Mouse (Mus musculus) heart, embryonic 10.5 days (tissue): ENCODE measurements around the gene Dcaf8. TPM values are rescaled to one million over a fixed set of nuclear protein-coding genes. Genes with fewer than 3 reads are reported as not detected.
"Not testable (repeated sequence)": the region's sequence is repeated elsewhere in the genome, so short reads cannot be mapped to it uniquely, and the experiment has no call there.

Source experiments
- DNase-seq: peaks from one replicate; pipeline ENCODE4 v3.0.0-alpha.2; 2017; ENCODE audit warnings: low spot score
- H3K27ac ChIP-seq: fragments of 300-500 bp; sonication (generic); 2 replicates; pipeline ENCODE4 v1.5.1; 2016; ENCODE audit warnings: mild to moderate bottlenecking
- H3K27me3 ChIP-seq: fragments of 300-500 bp; sonication (generic); 2 replicates; pipeline ENCODE4 v1.6.1; 2016; ENCODE audit warnings: mild to moderate bottlenecking; ENCODE audit not compliant: poor library complexity, insufficient read depth, severe bottlenecking
- H3K36me3 ChIP-seq: fragments of 300-500 bp; sonication (generic); 2 replicates; pipeline ENCODE4 v1.6.1; 2016; ENCODE audit warnings: mild to moderate bottlenecking, moderate library complexity
- H3K4me1 ChIP-seq: fragments of 300-500 bp; sonication (generic); 2 replicates; pipeline ENCODE4 v1.6.1; 2016; ENCODE audit warnings: mild to moderate bottlenecking
- H3K4me3 ChIP-seq: fragments of 300-500 bp; sonication (generic); 2 replicates; pipeline ENCODE4 v1.5.1; 2016; ENCODE audit warnings: mild to moderate bottlenecking, moderate library complexity
- H3K9me3 ChIP-seq: fragments of 300-500 bp; sonication (generic); 2 replicates; pipeline ENCODE4 v1.6.1; 2016; ENCODE audit warnings: mild to moderate bottlenecking, moderate library complexity
- WGBS: fragments of 180-500 bp; shearing (Covaris S2); methylation state at CpG from one replicate; pipeline ENCODE4 v1.1.7; 2016; 5-methylcytosine and 5-hydroxymethylcytosine counted together
- polyA plus RNA-seq: library from polyadenylated mRNA; unstranded; fragments of >200 nt; fragmentation: Nextera tagmentation; extraction: Ambion mirVana; gene quantifications from 2 replicates; pipeline ENCODE4 v1.2.1, GENCODE M21; 2016

Dcaf8 gene
- polyA plus RNA-seq, 1 experiment from 2014 or later, result 110 TPM

DNA sequence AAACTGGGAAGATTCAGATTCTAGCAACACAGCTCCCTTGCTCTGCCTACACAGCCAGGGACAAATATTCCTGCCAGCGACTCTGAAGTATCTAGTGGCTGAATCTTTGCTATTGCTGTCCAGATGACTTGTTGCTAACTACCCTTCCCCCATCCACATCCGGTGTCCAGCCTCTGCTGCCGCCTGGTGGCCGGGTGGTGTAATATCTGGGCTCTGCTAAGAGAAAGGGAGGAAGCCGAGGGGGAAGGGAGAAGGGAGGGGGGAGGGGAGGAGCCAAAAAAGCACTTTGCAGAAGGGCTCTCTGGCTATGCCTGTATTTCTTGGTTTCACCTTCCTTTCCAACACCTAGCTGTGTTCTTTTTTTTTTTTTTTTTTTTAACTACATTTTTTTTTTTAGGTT lies 69.3 kb downstream of the Dcaf8 start:
- peaks cover 29% of the 10 kb centered on the region for H3K36me3 ChIP-seq
- 0% methylated on average over 5 of the region's 5 CpGs for WGBS
- peak; percentile 96 for DNase-seq
- H3K27me3 ChIP-seq, result no peaks in the 10 kb centered on the region
- H3K4me3 ChIP-seq, result peak overlapping the region; percentile 51
- H3K27ac ChIP-seq, result peak overlapping the region; percentile 93
- peaks cover 66% of the 10 kb centered on the region for H3K4me1 ChIP-seq
- H3K9me3 ChIP-seq, result no peaks in the 10 kb centered on the region

DNA sequence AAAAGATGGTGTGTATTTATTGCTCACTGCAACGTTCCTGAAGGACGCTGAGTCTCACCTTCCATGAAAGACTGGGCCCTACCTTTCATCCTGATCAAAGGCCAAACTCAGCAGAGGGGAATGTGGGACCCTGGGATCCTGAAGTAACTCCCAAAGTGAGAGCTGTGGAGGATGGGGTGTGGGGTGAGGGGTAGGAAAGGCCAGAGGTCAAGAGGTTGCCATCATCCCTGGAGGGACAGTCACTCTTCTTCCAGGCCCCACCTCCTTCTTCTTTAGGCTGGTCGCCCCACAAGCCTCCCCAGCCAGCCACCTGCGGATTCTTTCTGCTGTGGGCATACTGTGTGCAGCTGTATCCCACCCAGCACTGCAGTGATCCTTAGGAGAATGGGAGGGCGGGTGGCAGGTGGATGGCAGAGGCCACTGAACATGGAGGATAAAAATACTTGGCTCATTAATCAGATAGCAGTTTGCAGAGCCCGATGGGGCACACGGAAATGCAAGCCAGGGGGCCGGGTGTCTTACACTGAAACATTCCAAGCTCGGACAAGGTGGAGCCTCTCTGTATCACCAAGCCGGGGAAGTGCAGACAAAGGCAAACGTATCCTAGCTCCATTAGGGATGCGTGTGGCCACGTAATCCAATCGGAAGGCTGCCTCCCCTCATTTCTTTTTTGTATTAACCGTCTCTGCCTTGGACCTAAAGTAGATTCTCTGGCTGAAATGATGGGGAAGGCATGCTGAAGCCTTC lies 70.5 kb downstream of the Dcaf8 start:
- peak overlapping the region; percentile 90 for H3K27ac ChIP-seq
- peaks cover 18% of the 10 kb centered on the region for H3K36me3 ChIP-seq
- no peaks in the 10 kb centered on the region for H3K27me3 ChIP-seq
- H3K9me3 ChIP-seq, result no peaks in the 10 kb centered on the region
- WGBS, result 45% methylated on average over 15 of the region's 15 CpGs
- DNase-seq, result no peak
- H3K4me1 ChIP-seq, result peaks cover 71% of the 10 kb centered on the region
- H3K4me3 ChIP-seq, result peak overlapping the region; percentile 41

DNA sequence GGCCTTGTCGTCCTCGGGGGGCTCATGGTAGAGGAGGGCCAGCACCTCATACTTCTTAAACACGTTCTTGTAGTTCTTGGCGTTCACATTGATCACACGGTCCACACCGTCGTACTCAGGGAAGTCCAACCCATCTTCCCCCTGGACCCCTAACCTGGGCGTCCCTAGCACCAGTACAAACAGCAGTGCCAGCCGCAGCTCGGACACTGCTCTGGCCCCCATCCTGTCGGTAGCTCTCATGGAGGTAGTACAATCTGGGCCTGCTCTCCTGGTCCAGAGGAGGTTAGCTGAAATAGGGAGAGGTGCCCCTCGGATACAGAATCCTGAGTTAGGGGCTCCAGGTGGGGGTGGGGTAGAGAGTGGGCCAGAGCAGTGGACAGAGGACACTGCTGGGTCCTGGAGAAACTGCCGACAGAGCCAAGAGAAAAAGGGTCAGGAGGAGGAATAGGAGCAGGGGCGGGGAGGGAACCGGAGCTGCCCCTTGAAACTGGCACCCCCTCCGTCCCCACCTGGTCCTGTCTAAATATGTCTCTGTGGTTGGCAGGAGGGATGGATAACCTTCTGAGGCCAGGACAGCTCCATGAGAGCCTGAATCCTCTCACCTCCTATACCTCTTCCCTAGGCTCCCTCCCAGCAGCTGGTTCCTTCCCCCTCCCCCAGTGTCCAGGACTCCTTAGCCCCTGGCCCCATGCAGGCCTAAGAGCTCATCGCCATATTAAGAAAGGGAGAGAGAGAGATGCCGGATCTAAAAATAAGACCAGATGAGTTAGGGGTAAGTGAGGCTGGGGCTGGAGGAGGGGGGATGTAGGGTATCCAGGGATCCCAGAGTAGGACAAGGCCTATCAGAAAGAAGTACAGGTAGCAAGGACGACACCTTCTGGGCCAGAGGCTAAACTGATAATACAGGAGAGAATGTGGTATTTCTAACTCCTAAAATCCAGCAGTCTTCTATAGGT lies 71.8 kb downstream of the Dcaf8 start, which contains the start of gene Casq1:
Casq1 (minus strand) TSS at position 418 of the 956 bp plus-strand sequence.
- 55% methylated on average over 19 of the region's 19 CpGs for WGBS
- Histone ChIP-seq H3K27ac (peak within 1 kb of the TSS; percentile 90), H3K4me1 (peaks cover 73% of the 10 kb centered on the region), H3K27me3 (no peaks in the 10 kb centered on the region), H3K9me3 (no peaks in the 10 kb centered on the region), H3K4me3 (peak within 1 kb of the TSS; percentile 41), H3K36me3 (peaks cover 11% of the 10 kb centered on the region; the same call in 1 of the 2 replicates)
- DNase-seq, result no peak

DNA sequence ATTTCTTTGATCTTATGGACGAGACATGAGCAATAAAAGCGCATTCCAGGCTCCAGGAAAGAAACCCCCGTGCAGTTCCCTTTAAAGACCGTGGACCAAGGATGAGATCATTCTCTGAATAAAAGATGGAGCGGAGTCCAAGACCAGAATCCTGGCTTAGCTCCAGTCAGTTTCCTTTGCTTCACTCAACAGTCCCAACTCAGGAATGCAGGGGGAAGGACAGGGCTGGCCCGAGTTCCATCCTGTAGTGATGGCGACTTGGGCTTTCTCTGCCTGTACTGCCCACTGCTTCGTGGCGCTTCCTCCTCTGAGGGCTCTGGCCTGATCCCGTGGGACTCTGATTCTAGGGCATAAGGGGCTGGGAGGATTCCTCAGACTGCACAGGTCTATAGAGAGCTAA lies 72.5 kb downstream of the Dcaf8 start:
- no peaks in the 10 kb centered on the region for H3K27me3 ChIP-seq
- peak overlapping the region; percentile 90 for H3K27ac ChIP-seq
- 31% methylated on average over 10 of the region's 10 CpGs for WGBS
- peaks cover 73% of the 10 kb centered on the region for H3K4me1 ChIP-seq
- H3K9me3 ChIP-seq, result no peaks in the 10 kb centered on the region
- DNase-seq, result no peak
- H3K4me3 ChIP-seq, result no peak overlapping the region
- H3K36me3 ChIP-seq, result peaks cover 6% of the 10 kb centered on the region; the same call in 1 of the 2 replicates

DNA sequence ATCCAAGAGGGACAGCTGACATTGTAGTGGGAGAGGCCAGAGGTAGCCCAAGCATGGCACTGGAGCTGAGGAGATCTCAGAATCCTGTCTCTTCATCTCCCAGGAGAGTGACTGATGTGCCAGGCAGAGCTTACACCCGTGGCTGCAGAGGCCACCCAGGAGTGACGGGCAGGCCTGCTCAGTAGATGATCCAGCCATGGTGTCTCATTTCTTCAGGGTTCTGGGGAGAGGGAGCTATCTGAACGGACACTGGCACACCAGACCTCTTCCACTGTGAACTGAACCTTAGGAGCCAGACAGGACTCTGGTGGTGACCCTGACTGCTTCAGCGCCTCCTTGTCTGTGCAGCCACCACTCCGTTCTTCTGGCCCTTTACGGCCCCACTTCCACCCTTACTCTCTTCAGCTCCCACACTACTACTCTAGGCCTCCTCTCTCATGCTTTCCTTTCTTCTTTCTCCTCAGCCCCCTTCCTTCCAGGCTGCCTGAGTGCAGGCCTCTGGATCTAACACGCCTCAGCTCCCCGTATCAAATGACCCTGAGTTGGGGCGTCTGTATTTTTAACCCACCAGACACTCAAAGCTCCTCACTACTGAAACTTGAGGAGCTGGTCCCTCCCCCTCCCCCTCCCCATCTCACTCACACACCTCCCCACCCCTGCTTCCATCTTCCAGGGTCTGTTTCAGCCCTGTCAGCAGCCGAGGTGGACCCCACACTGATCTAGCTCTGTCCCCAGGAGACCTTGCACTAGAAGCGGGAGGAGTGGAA lies 73.6 kb downstream of the Dcaf8 start:
- peak overlapping the region; percentile 27; the same call in 1 of the 2 replicates for H3K4me3 ChIP-seq
- 28% methylated on average over 11 of the region's 11 CpGs for WGBS

DNA sequence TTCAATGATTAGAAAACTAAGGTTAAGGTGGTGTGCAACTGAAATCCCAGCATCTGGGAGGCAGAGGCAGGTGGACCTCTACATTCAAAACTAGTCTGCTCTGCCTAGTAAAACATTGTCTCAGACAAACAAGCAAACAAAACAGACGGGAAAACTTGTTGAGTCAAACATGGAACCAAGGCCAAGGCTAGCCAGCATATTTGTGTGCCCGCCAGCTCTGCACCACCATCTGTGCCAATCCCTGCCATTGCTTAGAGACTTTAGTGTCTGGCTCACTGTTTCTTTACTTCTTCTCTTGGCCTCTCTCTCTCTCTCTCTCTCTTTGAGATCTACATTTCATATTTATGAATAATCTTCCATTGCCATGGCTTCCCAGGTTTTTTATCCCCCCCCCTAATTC lies 80.3 kb downstream of the Dcaf8 start:
- H3K27ac ChIP-seq, result no peak overlapping the region
- H3K27me3 ChIP-seq, result no peaks in the 10 kb centered on the region
- H3K4me3 ChIP-seq, result no peak overlapping the region
- no peaks in the 10 kb centered on the region for H3K9me3 ChIP-seq
- peaks cover 23% of the 10 kb centered on the region for H3K4me1 ChIP-seq
- no peaks in the 10 kb centered on the region for H3K36me3 ChIP-seq
- WGBS, result 85% methylated on average over 2 of the region's 2 CpGs
- DNase-seq, result no peak

More for the DNA sequence above, 73.6 kb downstream of the Dcaf8 start:
- Histone ChIP-seq H3K4me1 (peaks cover 73% of the 10 kb centered on the region), H3K9me3 (no peaks in the 10 kb centered on the region), H3K27ac (peak overlapping the region; percentile 90), H3K36me3 (no peaks in the 10 kb centered on the region), H3K27me3 (no peaks in the 10 kb centered on the region)
- DNase-seq, result no peak

DNA sequence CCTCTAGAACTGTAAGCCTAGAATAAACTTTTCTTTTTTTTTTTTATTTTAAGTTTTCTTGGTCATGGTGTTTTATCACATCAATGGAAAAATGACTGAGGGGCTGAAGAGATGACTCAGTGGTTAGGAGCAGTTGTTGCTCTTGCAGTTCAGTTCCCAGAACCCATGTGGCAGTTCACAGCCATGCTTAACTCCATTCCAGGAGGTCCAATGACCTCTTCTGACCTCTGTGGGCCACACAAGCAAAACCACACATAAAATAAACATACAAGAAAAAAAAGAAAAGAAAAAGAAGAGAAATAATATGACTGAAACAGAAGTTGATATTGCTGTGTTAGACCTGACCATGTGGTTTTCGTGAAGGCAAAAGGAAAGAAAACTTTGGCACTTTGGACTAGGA lies 81.3 kb downstream of the Dcaf8 start:
- Histone ChIP-seq H3K4me3 (no peak overlapping the region), H3K4me1 (peaks cover 18% of the 10 kb centered on the region), H3K27ac (no peak overlapping the region), H3K9me3 (no peaks in the 10 kb centered on the region), H3K27me3 (no peaks in the 10 kb centered on the region), H3K36me3 (no peaks in the 10 kb centered on the region)
- DNase-seq, result no peak
- 87% methylated on average over 1 of the region's 1 CpGs for WGBS

DNA sequence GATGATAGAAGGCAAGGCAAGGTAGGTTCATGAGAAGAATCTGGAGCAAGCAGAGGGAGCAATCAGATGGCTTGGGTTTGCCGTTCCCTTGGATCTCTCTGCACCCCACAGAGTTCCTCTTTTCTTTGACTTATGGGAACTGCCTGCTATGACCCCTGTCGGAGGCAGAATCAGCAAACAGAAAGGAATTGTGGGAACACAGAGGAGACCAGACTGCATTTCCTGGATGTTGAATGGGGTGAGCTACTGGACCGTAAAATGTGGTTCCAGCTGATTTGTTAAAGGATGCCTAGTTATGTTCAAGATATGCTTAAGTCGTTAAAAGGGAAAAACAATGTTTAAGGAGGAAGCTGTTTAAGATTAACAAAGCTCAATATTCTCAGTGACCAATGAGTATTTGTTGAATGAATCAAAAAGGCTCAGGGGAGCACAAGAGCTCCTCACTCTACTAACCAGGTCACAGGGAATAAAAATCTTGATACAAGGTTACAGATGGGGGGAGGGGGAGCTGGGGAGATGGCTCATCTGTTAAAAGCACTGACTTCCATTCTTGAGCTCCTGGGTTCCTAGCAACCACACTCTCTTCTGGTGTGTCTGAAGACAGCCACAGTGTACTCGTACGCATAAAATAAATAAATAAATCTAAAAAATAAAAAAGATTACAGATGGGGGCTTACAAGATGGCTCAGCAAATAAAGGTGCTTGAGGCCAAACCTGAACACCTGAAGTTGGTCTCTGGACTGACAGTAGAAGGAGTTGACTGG lies 93.2 kb downstream of the Dcaf8 start:
- Histone ChIP-seq H3K4me1 (peaks cover 21% of the 10 kb centered on the region; the same call in 1 of the 2 replicates), H3K9me3 (no peaks in the 10 kb centered on the region), H3K27me3 (no peaks in the 10 kb centered on the region), H3K36me3 (no peaks in the 10 kb centered on the region), H3K27ac (peak overlapping the region; percentile 86), H3K4me3 (no peak overlapping the region)
- 69% methylated on average over 6 of the region's 6 CpGs for WGBS
- DNase-seq, result no peak

DNA sequence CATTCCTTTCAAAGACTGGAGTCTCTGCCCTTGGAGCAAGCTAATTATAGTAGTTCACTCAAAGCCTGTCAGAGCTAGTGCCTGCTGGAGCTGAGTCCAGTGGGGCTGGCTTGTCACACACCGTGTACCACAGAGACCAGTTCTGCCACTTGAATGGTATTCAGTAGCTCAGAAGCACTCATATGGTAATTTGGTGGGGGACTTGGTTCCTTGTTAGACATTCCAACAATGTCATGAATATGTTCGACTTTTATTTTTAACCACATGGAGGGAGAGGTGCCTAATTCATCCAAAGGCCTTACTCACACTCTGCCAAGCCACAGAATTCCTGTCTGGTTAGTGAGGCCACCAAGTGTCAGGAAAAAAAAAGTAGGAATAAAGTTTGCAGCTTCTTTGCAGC lies 94.5 kb downstream of the Dcaf8 start:
- Histone ChIP-seq H3K9me3 (no peaks in the 10 kb centered on the region), H3K36me3 (no peaks in the 10 kb centered on the region), H3K27ac (peak overlapping the region; percentile 86), H3K27me3 (no peaks in the 10 kb centered on the region), H3K4me1 (peaks cover 21% of the 10 kb centered on the region; the same call in 1 of the 2 replicates), H3K4me3 (no peak overlapping the region)
- DNase-seq, result peak; percentile 83
- WGBS, result 37% methylated on average over 2 of the region's 2 CpGs

DNA sequence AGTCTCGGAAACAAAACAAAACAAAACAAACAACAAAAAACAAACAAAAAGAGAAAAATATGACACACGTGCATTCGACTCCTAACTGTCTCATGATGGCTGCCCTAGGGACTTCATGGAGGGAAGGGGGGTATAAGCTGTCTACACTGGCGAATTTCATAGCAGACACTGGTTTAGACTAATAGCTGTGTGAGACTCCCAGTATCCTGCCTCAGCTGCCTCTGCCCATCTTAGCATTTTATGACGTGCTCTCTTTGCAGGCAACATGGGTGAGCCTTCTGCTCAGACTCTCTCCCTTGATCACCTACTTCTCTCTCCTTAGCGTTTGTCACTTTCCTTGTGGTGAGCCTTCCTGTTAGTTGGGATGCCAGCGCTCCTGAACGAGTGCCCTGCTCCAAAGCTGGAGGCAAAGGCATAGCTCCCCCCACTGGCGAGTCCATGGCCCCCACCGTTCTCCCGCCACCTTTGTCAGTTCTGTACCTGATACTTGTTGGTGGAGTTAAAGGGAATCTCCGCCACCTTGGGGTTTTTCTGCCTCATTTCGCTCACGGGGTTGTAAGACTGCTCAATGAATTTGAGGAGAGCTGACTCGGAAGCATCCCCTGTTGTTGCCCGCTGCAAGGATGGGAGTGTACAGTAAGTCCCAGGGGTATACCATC lies 95.8 kb downstream of the Dcaf8 start:
- no peaks in the 10 kb centered on the region for H3K36me3 ChIP-seq
- H3K4me3 ChIP-seq, result peak overlapping the region; percentile 40
- no peaks in the 10 kb centered on the region for H3K9me3 ChIP-seq
- 22% methylated on average over 16 of the region's 16 CpGs for WGBS
- peaks cover 21% of the 10 kb centered on the region; the same call in 1 of the 2 replicates for H3K4me1 ChIP-seq
- peak overlapping the region; percentile 86; the same call in 1 of the 2 replicates for H3K27ac ChIP-seq
- peak; percentile 76 for DNase-seq
- no peaks in the 10 kb centered on the region for H3K27me3 ChIP-seq

DNA sequence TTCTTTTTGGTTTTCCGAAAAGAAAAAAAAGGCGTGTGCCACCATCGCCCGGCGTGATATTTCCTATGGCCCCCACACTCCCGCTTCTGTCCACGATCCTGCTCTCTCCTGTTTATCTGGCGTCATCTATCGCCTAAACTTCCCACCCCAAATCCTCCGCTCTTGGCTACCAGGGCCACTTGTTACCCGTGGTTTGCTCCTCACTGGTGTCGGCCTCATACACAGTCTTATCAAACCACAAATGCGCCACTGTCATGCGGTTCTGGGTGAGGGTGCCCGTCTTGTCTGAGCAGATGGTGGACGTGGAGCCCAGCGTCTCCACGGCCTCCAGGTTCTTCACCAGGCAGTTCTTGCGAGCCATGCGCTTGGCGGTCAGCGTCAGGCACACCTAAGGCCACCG lies 96.8 kb downstream of the Dcaf8 start:
- peak overlapping the region; percentile 44; the same call in 1 of the 2 replicates for H3K27ac ChIP-seq
- WGBS, result 23% methylated on average over 23 of the region's 23 CpGs
- not testable (repeated sequence) for H3K9me3 ChIP-seq, H3K27me3 ChIP-seq, H3K36me3 ChIP-seq
- peaks cover 21% of the 10 kb centered on the region; the same call in 1 of the 2 replicates for H3K4me1 ChIP-seq
- DNase-seq, result peak; percentile 72
- peak overlapping the region; percentile 40 for H3K4me3 ChIP-seq
